Mouse (Mus musculus) limb, embryonic 11.5 days (tissue): ENCODE measurements around the gene Sumf1. TPM values are rescaled to one million over a fixed set of nuclear protein-coding genes. Genes with fewer than 3 reads are reported as not detected.

Source experiments
- ATAC-seq: fragments of 200-750 bp; cut with Nextera tagmentation; 2 replicates; pipeline ENCODE4 v1.8.0; 2017; ENCODE audit warnings: low read depth; ENCODE audit not compliant: insufficient number of reproducible peaks, low FRiP score, low TSS enrichment
- DNase-seq: peaks from one replicate; pipeline ENCODE4 v3.0.0-alpha.2; 2015; ENCODE audit warnings: low spot score
- H3K27ac ChIP-seq: fragments of 300-500 bp; sonication (generic); replicated peaks from 2 replicates; pipeline ENCODE4 v1.5.1; 2014; ENCODE audit warnings: low read depth, mild to moderate bottlenecking, low read length
- H3K27me3 ChIP-seq: fragments of 300-500 bp; sonication (generic); 2 replicates; pipeline ENCODE4 v1.6.1; 2014; ENCODE audit warnings: mild to moderate bottlenecking, low read length, mixed read lengths; ENCODE audit not compliant: control insufficient read depth, insufficient read depth
- H3K36me3 ChIP-seq: fragments of 300-500 bp; sonication (generic); 2 replicates; pipeline ENCODE4 v1.6.1; 2014; ENCODE audit warnings: mild to moderate bottlenecking, low read length, moderate library complexity, mixed read lengths; ENCODE audit not compliant: control insufficient read depth, insufficient read depth
- H3K4me1 ChIP-seq: fragments of 300-500 bp; sonication (generic); 2 replicates; pipeline ENCODE4 v1.6.1; 2014; ENCODE audit warnings: low read length, mixed read lengths; ENCODE audit not compliant: control insufficient read depth, insufficient read depth
- H3K4me2 ChIP-seq: fragments of 300-500 bp; sonication (generic); 2 replicates; pipeline ENCODE4 v1.6.1; 2014; ENCODE audit warnings: low read depth, mild to moderate bottlenecking, moderate library complexity; ENCODE audit not compliant: severe bottlenecking
- H3K4me3 ChIP-seq: fragments of 300-500 bp; sonication (generic); 2 replicates; pipeline ENCODE4 v1.5.1; 2014; ENCODE audit warnings: low read depth, low read length
- H3K9ac ChIP-seq: fragments of 300-500 bp; sonication (generic); 2 replicates; pipeline ENCODE4 v1.6.1; 2014; ENCODE audit warnings: mild to moderate bottlenecking, low read length
- H3K9me3 ChIP-seq: fragments of 300-500 bp; sonication (generic); 2 replicates; pipeline ENCODE4 v1.6.1; 2016; ENCODE audit warnings: low read length; ENCODE audit not compliant: control insufficient read depth
- WGBS: fragments of 180-500 bp; shearing (Covaris S2); extraction: QIAGEN DNeasy Blood & Tissue Kit; methylation state at CpG from one replicate; pipeline ENCODE4 v1.1.7; 2014; 5-methylcytosine and 5-hydroxymethylcytosine counted together
- polyA plus RNA-seq: library from polyadenylated mRNA; unstranded; fragments of >200 nt; fragmentation: Nextera tagmentation; extraction: Ambion mirVana; gene quantifications from 2 replicates; pipeline ENCODE4 v1.2.1, GENCODE M21; 2014

The Sumf1 gene
- polyA plus RNA-seq, 1 experiment from 2014 or later, result 15.5 TPM

DNA sequence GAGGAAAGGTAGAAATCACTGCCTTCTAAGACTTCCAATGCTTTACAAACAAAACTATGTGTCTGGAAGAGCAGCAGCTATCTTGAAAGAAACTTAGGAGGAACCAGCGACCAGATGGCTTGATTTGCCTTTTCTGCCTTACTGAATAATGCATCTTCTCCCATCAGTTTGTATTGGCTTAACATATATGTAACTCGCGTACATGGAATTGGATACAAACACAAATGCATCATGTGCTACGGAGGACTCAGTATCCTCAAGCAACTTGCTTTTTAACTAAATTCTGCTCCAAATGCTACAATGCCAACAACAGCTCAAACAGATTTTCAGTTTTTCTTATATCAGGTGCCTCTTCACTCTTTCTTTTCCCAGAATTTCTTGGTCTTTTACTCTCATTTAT is 36.1 kb downstream of the Sumf1 start:
- WGBS, result 89% methylated on average over 4 of the region's 4 CpGs
- ATAC-seq, result no peak
- Histone ChIP-seq H3K27ac (no peak overlapping the region), H3K4me3 (no peak overlapping the region), H3K4me2 (no peak overlapping the region), H3K4me1 (no peaks in the 10 kb centered on the region), H3K36me3 (no peaks in the 10 kb centered on the region), H3K9ac (no peak overlapping the region), H3K9me3 (no peaks in the 10 kb centered on the region), H3K27me3 (no peaks in the 10 kb centered on the region)
- no peak for DNase-seq

- 71% methylated on average over 3 of the region's 3 CpGs for WGBS
- DNase-seq (no peak), ATAC-seq (no peak)
- no peaks in the 10 kb centered on the region for H3K4me1 ChIP-seq
- no peak overlapping the region for H3K27ac ChIP-seq
- no peaks in the 10 kb centered on the region for H3K36me3 ChIP-seq
- no peaks in the 10 kb centered on the region for H3K9me3 ChIP-seq
- no peak overlapping the region for H3K4me3 ChIP-seq
- H3K4me2 ChIP-seq, result no peak overlapping the region
- no peak overlapping the region for H3K9ac ChIP-seq
- H3K27me3 ChIP-seq, result no peaks in the 10 kb centered on the region
Observed at GRCm38 (mm10) chr6:108148435-108148834, 36.9 kb downstream of the Sumf1 start.

DNA sequence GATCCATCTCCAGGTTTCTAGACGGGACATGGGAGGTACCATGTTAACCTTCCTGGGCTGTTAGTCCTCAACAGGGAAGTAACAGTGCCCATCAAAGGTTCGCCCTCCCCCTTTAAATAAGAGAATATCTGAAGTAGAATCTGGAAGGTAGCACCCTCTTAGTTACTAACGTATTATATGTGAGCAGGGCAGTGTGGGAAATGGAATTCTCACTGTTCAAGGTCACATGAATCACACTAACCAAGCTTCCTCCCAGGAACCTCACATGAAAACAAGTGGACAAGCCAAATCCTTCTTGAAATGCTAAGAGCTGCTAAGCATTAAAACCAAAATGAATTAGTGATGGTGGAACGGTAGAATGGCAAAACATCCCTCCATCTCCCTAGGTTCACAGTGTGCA is 38.7 kb downstream of the Sumf1 start:
- H3K9me3 ChIP-seq, result no peaks in the 10 kb centered on the region
- H3K4me1 ChIP-seq, result no peaks in the 10 kb centered on the region
- no peaks in the 10 kb centered on the region for H3K36me3 ChIP-seq
- ATAC-seq, result no peak
- no peak overlapping the region for H3K4me2 ChIP-seq
- no peak for DNase-seq
- H3K4me3 ChIP-seq, result no peak overlapping the region
- no peak overlapping the region for H3K9ac ChIP-seq
- H3K27me3 ChIP-seq, result no peaks in the 10 kb centered on the region
- 86% methylated on average over 4 of the region's 4 CpGs for WGBS
- no peak overlapping the region for H3K27ac ChIP-seq

GRCm38 (mm10) chr6:108145941-108146588 is 39.3 kb downstream of the Sumf1 start:
- ATAC-seq (no peak), DNase-seq (no peak)

GRCm38 (mm10) chr6:108145241-108145640 is 40.1 kb downstream of the Sumf1 start:
- DNase-seq (no peak), ATAC-seq (no peak)
- WGBS, result 53% methylated on average over 3 of the region's 3 CpGs
- H3K9me3 ChIP-seq, result no peaks in the 10 kb centered on the region
- no peak overlapping the region for H3K9ac ChIP-seq
- no peak overlapping the region for H3K4me3 ChIP-seq
- no peaks in the 10 kb centered on the region for H3K27me3 ChIP-seq
- no peak overlapping the region for H3K4me2 ChIP-seq
- H3K4me1 ChIP-seq, result no peaks in the 10 kb centered on the region
- H3K27ac ChIP-seq, result no peak overlapping the region
- H3K36me3 ChIP-seq, result no peaks in the 10 kb centered on the region

More at GRCm38 (mm10) chr6:108145941-108146588, 39.3 kb downstream of the Sumf1 start:
- no peaks in the 10 kb centered on the region for H3K4me1 ChIP-seq
- 85% methylated on average over 7 of the region's 7 CpGs for WGBS
- no peaks in the 10 kb centered on the region for H3K9me3 ChIP-seq
- no peak overlapping the region for H3K4me3 ChIP-seq
- H3K36me3 ChIP-seq, result no peaks in the 10 kb centered on the region
- no peak overlapping the region for H3K27ac ChIP-seq
- no peaks in the 10 kb centered on the region for H3K27me3 ChIP-seq
- no peak overlapping the region for H3K9ac ChIP-seq
- H3K4me2 ChIP-seq, result no peak overlapping the region

DNA sequence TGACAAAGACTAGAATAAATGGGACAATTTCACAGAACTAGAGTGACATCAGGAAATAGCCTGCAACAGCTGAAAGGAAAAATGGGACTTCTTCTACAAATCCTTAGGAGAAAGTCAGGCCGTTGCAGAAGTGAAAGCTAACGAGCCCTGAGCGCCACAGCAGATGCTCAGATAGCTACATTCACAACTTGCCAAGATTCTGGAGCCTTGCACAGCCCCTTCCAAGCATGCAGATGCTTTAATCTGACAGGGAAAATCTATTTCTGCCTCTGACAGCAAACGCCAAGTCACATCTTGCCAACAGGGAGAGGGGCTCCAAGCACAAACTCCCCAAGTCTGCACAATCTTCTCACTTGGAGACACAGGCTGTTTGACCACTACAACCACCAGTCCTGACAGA is 42.6 kb downstream of the Sumf1 start:
- 89% methylated on average over 4 of the region's 4 CpGs for WGBS
- Histone ChIP-seq H3K9ac (no peak overlapping the region), H3K4me1 (no peaks in the 10 kb centered on the region), H3K9me3 (no peaks in the 10 kb centered on the region), H3K27me3 (no peaks in the 10 kb centered on the region), H3K4me3 (no peak overlapping the region), H3K36me3 (no peaks in the 10 kb centered on the region), H3K27ac (no peak overlapping the region), H3K4me2 (no peak overlapping the region)
- DNase-seq, result no peak
- no peak for ATAC-seq

DNA sequence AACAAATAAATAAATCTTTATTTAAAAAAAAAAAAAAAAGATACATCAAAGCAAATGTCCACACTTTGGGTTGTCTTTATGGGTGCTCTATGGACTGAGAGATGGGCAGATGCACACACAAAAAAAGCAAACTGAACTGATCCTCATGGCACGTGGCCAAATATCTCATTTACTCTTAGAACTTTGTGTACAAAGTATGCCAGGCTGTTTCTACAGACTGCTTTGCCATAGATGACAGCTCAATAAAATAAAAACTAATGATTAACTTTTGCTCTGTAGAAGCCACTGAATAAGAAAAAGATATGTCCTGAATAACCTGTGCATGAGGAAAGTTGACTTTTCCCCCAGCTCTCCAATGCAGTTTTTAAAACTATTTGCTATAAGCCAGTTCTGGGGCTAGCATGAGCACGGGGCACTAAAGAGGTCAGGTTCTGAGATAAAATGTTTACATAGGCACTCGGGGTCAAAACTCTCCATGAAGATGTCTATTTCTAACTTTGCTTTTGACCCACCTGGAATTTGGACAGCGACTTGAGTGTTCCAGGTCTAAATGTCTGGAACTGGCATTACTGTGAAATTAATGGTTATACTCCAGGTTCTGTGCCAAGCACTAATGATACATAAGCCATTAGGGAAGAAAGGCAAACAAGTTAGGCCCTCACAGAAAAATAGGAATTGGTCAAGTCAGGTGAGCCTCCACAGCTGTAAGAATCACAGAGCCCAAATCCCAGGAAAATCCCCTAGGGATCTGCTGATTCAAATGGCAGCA is 44.5 kb downstream of the Sumf1 start:
- no peak for ATAC-seq
- H3K9ac ChIP-seq, result no peak overlapping the region
- H3K4me1 ChIP-seq, result no peaks in the 10 kb centered on the region
- WGBS, result 93% methylated on average over 4 of the region's 4 CpGs
- no peaks in the 10 kb centered on the region for H3K9me3 ChIP-seq
- H3K36me3 ChIP-seq, result no peaks in the 10 kb centered on the region
- no peak for DNase-seq
- no peak overlapping the region for H3K4me2 ChIP-seq
- H3K27ac ChIP-seq, result no peak overlapping the region
- no peaks in the 10 kb centered on the region for H3K27me3 ChIP-seq
- no peak overlapping the region for H3K4me3 ChIP-seq

DNA sequence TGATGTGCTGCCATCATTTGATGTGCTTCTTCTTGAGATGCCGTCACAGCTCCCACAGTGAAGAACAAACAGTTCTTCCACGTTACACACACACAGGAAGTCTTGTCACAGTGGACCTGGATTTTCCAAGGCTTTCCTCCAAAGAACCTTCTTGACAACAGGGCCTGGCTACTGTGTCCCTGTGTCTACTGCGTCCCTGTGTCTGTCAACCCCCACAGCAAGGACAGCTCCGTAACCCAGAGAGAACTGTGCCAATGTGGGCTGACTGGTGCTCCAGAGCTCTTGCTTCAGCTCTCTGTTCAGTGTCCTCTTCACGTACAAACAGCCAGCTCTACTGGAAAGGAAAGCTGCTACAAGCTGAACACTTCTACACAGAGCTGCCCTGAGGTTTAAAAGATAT is 48.4 kb downstream of the Sumf1 start:
- Histone ChIP-seq H3K9me3 (no peaks in the 10 kb centered on the region), H3K36me3 (no peaks in the 10 kb centered on the region), H3K9ac (no peak overlapping the region), H3K27ac (no peak overlapping the region), H3K4me3 (no peak overlapping the region), H3K27me3 (no peaks in the 10 kb centered on the region), H3K4me2 (no peak overlapping the region), H3K4me1 (no peaks in the 10 kb centered on the region)
- ATAC-seq, result no peak
- DNase-seq, result no peak
- 90% methylated on average over 5 of the region's 5 CpGs for WGBS
